Mouse (Mus musculus) midbrain, embryonic 13.5 days (tissue): ENCODE measurements around the gene Ank2. TPM values are rescaled to one million over a fixed set of nuclear protein-coding genes. Genes with fewer than 3 reads are reported as not detected.

Source experiments
- ATAC-seq: fragments of 200-750 bp; cut with Nextera tagmentation; 2 replicates; pipeline ENCODE4 v1.8.0; 2017; ENCODE audit warnings: mild to moderate bottlenecking, moderate TSS enrichment, moderate library complexity
- H3K27ac ChIP-seq: fragments of 300-500 bp; sonication (generic); 2 replicates; pipeline ENCODE4 v1.5.1; 2015; ENCODE audit warnings: inconsistent platforms, mild to moderate bottlenecking, moderate library complexity
- H3K27me3 ChIP-seq: fragments of 300-500 bp; sonication (generic); 2 replicates; pipeline ENCODE4 v1.6.1; 2015; ENCODE audit warnings: mild to moderate bottlenecking, inconsistent platforms
- H3K36me3 ChIP-seq: fragments of 300-500 bp; sonication (generic); 2 replicates; pipeline ENCODE4 v1.6.1; 2015; ENCODE audit warnings: mild to moderate bottlenecking, inconsistent platforms
- H3K4me1 ChIP-seq: fragments of 300-500 bp; sonication (generic); replicated peaks from 2 replicates; pipeline ENCODE4 v1.6.1; 2015; ENCODE audit warnings: inconsistent platforms
- H3K4me2 ChIP-seq: fragments of 300-500 bp; sonication (generic); replicated peaks from 2 replicates; pipeline ENCODE4 v1.6.1; 2015; ENCODE audit warnings: moderate library complexity, mild to moderate bottlenecking, inconsistent platforms
- H3K4me3 ChIP-seq: fragments of 300-500 bp; sonication (generic); replicated peaks from 2 replicates; pipeline ENCODE4 v1.5.1; 2015; ENCODE audit warnings: mild to moderate bottlenecking, inconsistent platforms
- H3K9ac ChIP-seq: fragments of 300-500 bp; sonication (generic); replicated peaks from 2 replicates; pipeline ENCODE4 v1.6.1; 2015; ENCODE audit warnings: mild to moderate bottlenecking, inconsistent platforms
- H3K9me3 ChIP-seq: fragments of 300-500 bp; sonication (generic); 2 replicates; pipeline ENCODE4 v1.6.1; 2016; ENCODE audit warnings: mild to moderate bottlenecking, inconsistent platforms
- WGBS: fragments of 180-500 bp; shearing (Covaris S2); methylation state at CpG from one replicate; pipeline ENCODE4 v1.1.7; 2015; 5-methylcytosine and 5-hydroxymethylcytosine counted together
- polyA plus RNA-seq: library from polyadenylated mRNA; unstranded; fragments of >200 nt; fragmentation: Nextera tagmentation; extraction: Ambion mirVana; gene quantifications from 2 replicates; pipeline ENCODE4 v1.2.1, GENCODE M21; 2015

Ank2 gene
- polyA plus RNA-seq, 1 experiment from 2014 or later: 186 TPM

DNA sequence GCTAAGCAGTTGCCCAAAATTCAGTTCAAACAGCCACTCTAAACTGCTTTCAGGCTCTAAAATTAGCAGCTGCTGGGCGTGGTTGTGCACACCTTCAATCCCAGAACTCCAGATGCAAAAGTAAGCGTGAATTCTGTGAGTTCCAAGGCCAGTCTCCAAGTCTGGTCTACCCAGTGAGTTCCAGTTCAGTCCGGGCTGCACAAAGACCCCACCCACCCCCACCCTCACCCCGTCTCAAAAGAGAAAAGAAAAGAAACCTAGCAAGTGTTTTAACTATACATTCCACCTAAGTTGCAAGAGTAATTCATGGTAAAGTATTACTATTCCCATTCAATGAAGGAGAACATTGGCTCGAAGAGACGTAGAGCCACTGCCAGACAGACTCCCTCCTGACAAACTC, 45.9 kb downstream of the Ank2 start:
- 0 out of 2 replicates have a peak, but pooled peaks cover 5% of the 10 kb centered on the region for H3K27me3 ChIP-seq
- ATAC-seq: no peak
- no peaks in the 10 kb centered on the region for H3K9me3 ChIP-seq
- H3K4me1 ChIP-seq: no peaks in the 10 kb centered on the region
- H3K4me2 ChIP-seq: no peak overlapping the region
- H3K9ac ChIP-seq: no peak overlapping the region
- no peak overlapping the region for H3K27ac ChIP-seq
- WGBS: 89% methylated on average over 6 of the region's 6 CpGs
- H3K4me3 ChIP-seq: no peak overlapping the region
- no peaks in the 10 kb centered on the region for H3K36me3 ChIP-seq

DNA sequence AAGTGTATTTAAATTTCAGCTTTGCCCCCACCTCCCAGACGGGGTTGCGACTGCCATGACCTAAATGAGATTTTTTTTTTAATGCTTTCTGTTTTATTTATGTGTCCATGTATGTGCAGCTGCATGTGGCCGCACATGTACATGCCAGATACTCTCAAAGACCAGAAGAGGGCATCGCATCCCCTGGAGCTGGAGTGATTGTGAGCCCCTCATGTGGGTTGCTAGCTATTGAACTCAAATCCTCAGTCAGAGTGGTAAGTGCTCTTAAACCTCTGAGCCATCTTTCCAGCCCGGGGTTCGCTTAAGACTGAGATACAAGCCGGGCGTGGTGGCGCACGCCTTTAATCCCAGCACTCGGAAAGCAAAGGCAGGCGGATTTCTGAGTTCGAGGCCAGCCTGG, 46.9 kb downstream of the Ank2 start:
- WGBS: 44% methylated on average over 13 of the region's 13 CpGs
- ATAC-seq: no peak
- H3K9ac ChIP-seq: no peak overlapping the region

DNA sequence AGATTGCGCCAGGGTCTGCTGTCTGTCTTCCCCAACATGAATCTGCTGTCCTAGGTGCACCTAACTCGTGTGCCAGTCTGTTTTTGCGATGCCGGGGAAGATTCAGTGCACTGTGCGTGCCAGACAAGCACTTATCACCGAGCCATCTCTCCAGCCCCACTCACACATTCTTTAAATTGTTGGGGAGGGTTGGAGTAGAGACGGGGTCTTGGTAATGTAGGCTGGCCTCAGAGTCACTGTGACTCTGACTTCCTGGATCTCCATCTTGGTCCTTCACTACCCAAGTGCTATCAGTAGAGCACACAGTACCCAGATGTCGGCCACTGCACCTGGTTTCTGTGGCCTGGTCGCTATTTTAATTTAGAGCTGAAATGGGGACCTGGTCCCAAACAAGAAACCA, 47.4 kb downstream of the Ank2 start:
- Histone ChIP-seq H3K4me1 (no peaks in the 10 kb centered on the region), H3K4me2 (no peak overlapping the region), H3K9ac (no peak overlapping the region), H3K27ac (no peak overlapping the region), H3K9me3 (no peaks in the 10 kb centered on the region), H3K36me3 (no peaks in the 10 kb centered on the region), H3K27me3 (0 out of 2 replicates have a peak, but pooled peaks cover 5% of the 10 kb centered on the region), H3K4me3 (no peak overlapping the region)
- WGBS: 77% methylated on average over 9 of the region's 9 CpGs
- ATAC-seq: no peak; the same call in 1 of the 2 replicates

More for the DNA sequence above, 46.9 kb downstream of the Ank2 start:
- H3K4me3 ChIP-seq: no peak overlapping the region
- H3K9me3 ChIP-seq: no peaks in the 10 kb centered on the region
- H3K4me2 ChIP-seq: no peak overlapping the region
- H3K36me3 ChIP-seq: no peaks in the 10 kb centered on the region
- 0 out of 2 replicates have a peak, but pooled peaks cover 5% of the 10 kb centered on the region for H3K27me3 ChIP-seq
- no peaks in the 10 kb centered on the region for H3K4me1 ChIP-seq
- H3K27ac ChIP-seq: no peak overlapping the region

DNA sequence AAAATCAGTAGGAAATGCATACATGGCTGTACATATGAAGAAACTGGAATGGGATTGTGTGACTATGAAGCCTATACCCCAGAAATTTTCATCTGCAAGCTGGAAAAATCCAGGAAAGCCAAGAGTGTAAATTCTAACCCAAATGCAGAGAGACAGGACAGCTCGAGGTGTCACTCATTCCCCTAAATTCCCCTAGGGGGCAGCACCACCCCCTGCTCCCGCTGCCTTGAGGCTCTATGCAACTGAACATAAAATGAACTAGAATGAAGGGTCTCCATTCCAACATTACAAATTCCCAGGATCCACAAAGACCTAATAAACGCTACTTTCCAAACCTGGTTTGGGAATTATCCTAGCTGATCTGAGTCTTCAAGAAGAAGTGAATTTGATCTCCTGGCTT, 48.1 kb downstream of the Ank2 start:
- Histone ChIP-seq H3K27ac (no peak overlapping the region), H3K27me3 (0 out of 2 replicates have a peak, but pooled peaks cover 5% of the 10 kb centered on the region), H3K9ac (no peak overlapping the region), H3K4me3 (no peak overlapping the region), H3K36me3 (no peaks in the 10 kb centered on the region), H3K4me2 (no peak overlapping the region), H3K9me3 (no peaks in the 10 kb centered on the region), H3K4me1 (no peaks in the 10 kb centered on the region)
- 14% methylated on average over 3 of the region's 3 CpGs for WGBS
- ATAC-seq: no peak

- 54% methylated on average over 5 of the region's 5 CpGs for WGBS
- no peaks in the 10 kb centered on the region for H3K4me1 ChIP-seq
- H3K27ac ChIP-seq: no peak overlapping the region
- H3K9ac ChIP-seq: no peak overlapping the region
- no peaks in the 10 kb centered on the region for H3K36me3 ChIP-seq
- peak; percentile 70 for ATAC-seq
- no peak overlapping the region for H3K4me2 ChIP-seq
- no peaks in the 10 kb centered on the region for H3K9me3 ChIP-seq
- H3K4me3 ChIP-seq: no peak overlapping the region
- 0 out of 2 replicates have a peak, but pooled peaks cover 5% of the 10 kb centered on the region for H3K27me3 ChIP-seq
Observed at GRCm38 (mm10) chr3:127446173-127446572, 53.0 kb downstream of the Ank2 start.

DNA sequence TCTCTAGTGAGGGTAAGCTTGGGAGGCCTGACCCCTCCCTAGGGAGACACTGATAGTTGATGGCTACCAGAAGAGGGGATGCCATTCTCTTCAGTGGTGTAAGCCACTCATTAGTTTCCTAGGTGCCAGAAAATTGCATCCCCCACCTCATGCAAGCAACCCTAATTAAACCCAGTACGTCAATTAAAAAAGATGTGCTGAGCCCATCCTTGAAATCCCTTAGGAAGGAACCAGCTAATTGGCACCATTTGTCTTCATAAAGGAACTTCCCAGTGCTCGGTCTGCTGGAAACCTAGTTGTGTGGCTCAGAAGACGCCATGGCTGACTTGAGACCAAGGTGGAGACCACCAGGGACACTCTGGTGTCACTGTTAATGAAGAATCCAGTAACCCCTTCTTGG, 65.9 kb downstream of the Ank2 start:
- no peak overlapping the region for H3K4me3 ChIP-seq
- H3K27me3 ChIP-seq: no peaks in the 10 kb centered on the region
- H3K27ac ChIP-seq: no peak overlapping the region
- WGBS: 61% methylated on average over 3 of the region's 3 CpGs
- H3K9me3 ChIP-seq: no peaks in the 10 kb centered on the region
- ATAC-seq: peak; percentile 24; the same call in 1 of the 2 replicates
- H3K36me3 ChIP-seq: no peaks in the 10 kb centered on the region
- no peaks in the 10 kb centered on the region for H3K4me1 ChIP-seq
- no peak overlapping the region for H3K4me2 ChIP-seq
- no peak overlapping the region for H3K9ac ChIP-seq

GRCm38 (mm10) chr3:127429866-127430265, 69.3 kb downstream of the Ank2 start:
- H3K27ac ChIP-seq: no peak overlapping the region
- H3K9me3 ChIP-seq: no peaks in the 10 kb centered on the region
- H3K4me1 ChIP-seq: no peaks in the 10 kb centered on the region
- H3K9ac ChIP-seq: no peak overlapping the region
- ATAC-seq: no peak
- no peak overlapping the region for H3K4me2 ChIP-seq
- H3K4me3 ChIP-seq: no peak overlapping the region
- no peaks in the 10 kb centered on the region for H3K27me3 ChIP-seq
- no peaks in the 10 kb centered on the region for H3K36me3 ChIP-seq
- WGBS: 73% methylated on average over 13 of the region's 13 CpGs

DNA sequence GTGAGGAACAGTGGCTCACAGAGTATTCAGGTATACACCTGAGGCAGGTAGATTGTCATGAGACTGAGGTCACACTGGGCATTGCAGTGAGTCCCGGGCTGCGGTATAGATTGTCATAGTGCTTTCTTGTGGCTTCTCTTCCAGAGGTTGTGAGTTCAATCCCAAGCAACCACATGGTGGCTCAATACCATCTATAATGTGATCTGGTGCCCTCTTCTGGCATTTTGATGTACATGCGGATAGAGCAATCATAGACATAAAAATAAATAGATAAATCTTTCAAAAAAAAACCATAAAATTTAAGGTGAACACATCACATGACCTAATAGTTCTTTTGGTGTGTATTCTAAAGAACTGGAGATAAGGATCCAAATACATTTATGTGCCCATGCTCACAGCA, 70.6 kb downstream of the Ank2 start:
- no peak for ATAC-seq
- H3K9me3 ChIP-seq: no peaks in the 10 kb centered on the region

GRCm38 (mm10) chr3:127416950-127417349, 82.2 kb downstream of the Ank2 start:
- ATAC-seq: no peak
- WGBS: 79% methylated on average over 4 of the region's 4 CpGs

More for the DNA sequence above, 70.6 kb downstream of the Ank2 start:
- H3K4me3 ChIP-seq: no peak overlapping the region
- H3K36me3 ChIP-seq: no peaks in the 10 kb centered on the region
- no peak overlapping the region for H3K27ac ChIP-seq
- 92% methylated on average over 3 of the region's 3 CpGs for WGBS
- no peak overlapping the region for H3K4me2 ChIP-seq
- no peaks in the 10 kb centered on the region for H3K4me1 ChIP-seq
- no peak overlapping the region for H3K9ac ChIP-seq
- H3K27me3 ChIP-seq: no peaks in the 10 kb centered on the region

DNA sequence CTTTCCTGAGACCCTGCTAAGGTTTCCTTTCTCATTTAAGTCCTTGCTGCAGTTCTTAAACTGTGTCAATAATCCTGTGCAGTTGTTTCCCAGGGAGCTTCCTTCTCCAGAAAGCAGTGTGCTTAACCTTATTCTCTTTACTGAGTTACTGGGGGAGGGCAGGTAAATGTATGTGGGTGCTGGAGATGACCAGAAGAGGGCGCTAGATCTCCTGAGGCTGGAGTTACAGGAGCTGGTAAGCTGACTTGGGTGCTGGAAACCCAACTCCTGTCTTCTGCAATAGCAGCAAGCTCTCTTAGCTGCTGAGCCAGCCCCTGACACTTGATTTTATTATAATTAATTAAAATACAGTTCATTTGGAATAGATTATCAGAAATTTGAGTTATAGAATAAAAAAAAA, 84.7 kb downstream of the Ank2 start:
- peaks cover 2% of the 10 kb centered on the region for H3K4me1 ChIP-seq
- H3K36me3 ChIP-seq: no peaks in the 10 kb centered on the region
- no peak for ATAC-seq
- H3K4me2 ChIP-seq: no peak overlapping the region
- WGBS: 65% methylated on average over 1 of the region's 1 CpGs
- H3K27me3 ChIP-seq: no peaks in the 10 kb centered on the region
- no peak overlapping the region for H3K27ac ChIP-seq
- no peak overlapping the region for H3K9ac ChIP-seq
- H3K4me3 ChIP-seq: no peak overlapping the region
- 0 out of 2 replicates have a peak, but pooled peaks cover 3% of the 10 kb centered on the region for H3K9me3 ChIP-seq

More at GRCm38 (mm10) chr3:127416950-127417349, 82.2 kb downstream of the Ank2 start:
- Histone ChIP-seq H3K9ac (no peak overlapping the region), H3K36me3 (no peaks in the 10 kb centered on the region), H3K4me2 (no peak overlapping the region), H3K4me3 (no peak overlapping the region), H3K9me3 (0 out of 2 replicates have a peak, but pooled peaks cover 3% of the 10 kb centered on the region), H3K27me3 (no peaks in the 10 kb centered on the region), H3K27ac (no peak overlapping the region), H3K4me1 (no peaks in the 10 kb centered on the region)

DNA sequence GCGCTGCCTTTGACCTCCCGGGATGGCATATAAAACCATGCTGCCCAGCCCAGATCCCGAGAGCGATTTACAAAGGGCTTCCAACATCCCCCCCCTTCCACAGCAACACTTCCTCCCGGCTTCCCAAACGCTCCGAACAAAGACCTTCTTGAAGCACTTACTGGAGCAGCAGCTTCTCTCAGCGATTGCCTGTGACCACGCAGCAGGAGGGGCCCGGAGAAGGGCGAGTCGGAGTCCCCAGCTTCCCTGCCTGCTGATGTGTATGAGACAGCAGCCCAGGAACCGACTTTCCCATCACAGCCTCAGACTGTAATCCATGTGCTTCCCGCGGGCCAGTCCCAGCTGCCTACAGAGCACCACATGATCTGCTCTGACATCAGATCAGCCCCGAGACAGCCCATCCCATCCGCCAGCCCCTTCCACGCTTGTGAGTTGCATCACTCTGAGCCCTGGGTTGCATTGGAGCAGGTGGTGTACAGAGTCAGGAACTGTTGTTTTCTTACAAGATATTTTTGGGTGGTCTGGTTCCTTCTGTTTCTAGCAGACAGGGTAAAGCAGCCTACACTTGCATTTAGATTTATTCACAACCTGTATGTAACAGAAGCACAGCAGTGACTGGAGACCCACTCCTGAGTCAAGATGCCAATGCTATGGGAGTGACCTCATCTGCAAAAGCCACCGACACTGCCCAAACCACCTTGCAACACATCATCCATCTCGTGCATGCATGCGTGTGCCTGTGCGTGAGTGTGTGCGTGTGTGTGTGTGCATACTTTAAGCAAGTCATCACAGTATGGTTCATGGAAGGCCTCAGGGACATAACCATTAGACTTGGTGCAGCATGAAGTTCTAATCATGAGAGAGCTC, 90.2 kb downstream of the Ank2 start:
- Histone ChIP-seq H3K4me3 (peak overlapping the region; percentile 59), H3K27me3 (no peaks in the 10 kb centered on the region), H3K9me3 (no peaks in the 10 kb centered on the region), H3K4me2 (peak overlapping the region; percentile 77), H3K9ac (peak overlapping the region; percentile 80), H3K27ac (peak overlapping the region; percentile 93), H3K36me3 (no peaks in the 10 kb centered on the region), H3K4me1 (peaks cover 38% of the 10 kb centered on the region)
- 18% methylated on average over 23 of the region's 23 CpGs for WGBS
- ATAC-seq: peak; percentile 99

GRCm38 (mm10) chr3:127407868-127408574, 91.1 kb downstream of the Ank2 start:
- H3K4me1 ChIP-seq: peaks cover 38% of the 10 kb centered on the region
- peak overlapping the region; percentile 93 for H3K27ac ChIP-seq
- H3K4me3 ChIP-seq: peak overlapping the region; percentile 59
- H3K4me2 ChIP-seq: peak overlapping the region; percentile 77
- 0 out of 2 replicates have a peak, but pooled peaks have one; percentile 16 for ATAC-seq
- peak overlapping the region; percentile 80 for H3K9ac ChIP-seq
- no peaks in the 10 kb centered on the region for H3K27me3 ChIP-seq
- 8% methylated on average over 9 of the region's 9 CpGs for WGBS
- H3K9me3 ChIP-seq: no peaks in the 10 kb centered on the region
- no peaks in the 10 kb centered on the region for H3K36me3 ChIP-seq
